Mouse (Mus musculus) spleen, adult 2 months (tissue): Measurements from ENCODE around the gene Kat2b. TPM values are rescaled to one million over a fixed set of nuclear protein-coding genes. Genes with fewer than 3 reads are reported as not detected.
"Not testable (repeated sequence)": the region's sequence is repeated elsewhere in the genome, so short reads cannot be mapped to it uniquely, and the experiment has no call there.

Experiments used
- DNase-seq, 2 experiments: peaks; one replicate each; pipeline versions ENCODE4 v3.0.0 to v3.0.0-alpha.2; 2012 to 2021; ENCODE audit warnings: low spot score in 2 of 2, low read depth in 1 of 2
- H3K27ac ChIP-seq: fragments of 200-500 bp; 2 replicates; pipeline ENCODE4 v1.5.1; 2012; ENCODE audit warnings: low read length, inconsistent platforms; ENCODE audit not compliant: insufficient read depth
- H3K27me3 ChIP-seq: fragments of 200-500 bp; 2 replicates; pipeline ENCODE4 v1.6.1; 2012; ENCODE audit warnings: mild to moderate bottlenecking, moderate library complexity, low read length, inconsistent platforms; ENCODE audit not compliant: control insufficient read depth, insufficient read depth
- H3K36me3 ChIP-seq: fragments of 200-500 bp; 2 replicates; pipeline ENCODE4 v1.6.1; 2012; ENCODE audit warnings: mild to moderate bottlenecking, low read length, inconsistent platforms; ENCODE audit not compliant: control insufficient read depth, insufficient read depth
- H3K4me1 ChIP-seq: fragments of 200-500 bp; 2 replicates; pipeline ENCODE4 v1.6.1; 2011; ENCODE audit warnings: inconsistent platforms; ENCODE audit not compliant: control insufficient read depth, insufficient read depth, insufficient read length
- H3K4me3 ChIP-seq: fragments of 200-500 bp; 2 replicates; pipeline ENCODE4 v1.5.1; 2011; ENCODE audit warnings: mild to moderate bottlenecking, inconsistent platforms; ENCODE audit not compliant: insufficient read depth, insufficient read length; ENCODE audit errors: extremely low read depth
- CTCF ChIP-seq: fragments of 200-500 bp; IDR thresholded peaks from 2 replicates; pipeline ENCODE4 v1.5.1; 2011; ENCODE audit warnings: mild to moderate bottlenecking, inconsistent platforms; ENCODE audit not compliant: insufficient read depth, insufficient read length, insufficient replicate concordance; ENCODE audit errors: extremely low read depth
- WGBS: fragments of 180-500 bp; shearing (Covaris S2); methylation state at CpG from one replicate; pipeline ENCODE4 v1.1.7; 2018; 5-methylcytosine and 5-hydroxymethylcytosine counted together
- polyA plus RNA-seq: library from polyadenylated mRNA; depleted of rRNA; stranded (reverse); fragments of >200 nt; gene quantifications from 2 replicates; pipeline ENCODE4 v1.2.3, GENCODE M21; 2012; rRNA removed

Gene Kat2b
- polyA plus RNA-seq, 1 experiment: 5.0 TPM

- no peak overlapping the region for H3K27ac ChIP-seq
- no peak for TF ChIP-seq CTCF
Measured at GRCm38 (mm10) chr17:53714453-53714852, 147.8 kb downstream of the Kat2b start.

DNA sequence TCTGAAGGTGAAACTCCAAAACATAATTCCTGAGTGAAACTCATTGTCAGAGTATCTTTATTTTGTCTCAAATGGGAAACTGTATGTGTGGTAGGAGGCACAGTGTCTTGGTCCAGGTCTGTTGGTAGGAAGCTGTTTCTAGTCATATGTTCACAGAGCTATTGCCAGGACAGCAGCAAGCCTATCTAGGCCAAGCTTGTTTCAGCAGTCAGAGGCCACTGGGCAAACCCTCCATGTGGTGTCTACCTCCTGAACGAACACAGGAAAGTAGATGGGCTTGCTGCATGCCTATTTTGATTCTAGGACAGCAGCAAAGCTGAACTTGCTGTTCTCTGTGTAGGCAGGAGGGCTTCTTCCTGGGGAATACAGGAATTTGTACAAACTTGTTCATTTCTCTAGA is 148.5 kb downstream of the Kat2b start:
- not testable (repeated sequence) for H3K4me1 ChIP-seq, H3K27me3 ChIP-seq, H3K27ac ChIP-seq, H3K36me3 ChIP-seq, H3K4me3 ChIP-seq, DNase-seq
- 63% methylated on average over 1 of the region's 1 CpGs for WGBS

More at GRCm38 (mm10) chr17:53714453-53714852, 147.8 kb downstream of the Kat2b start:
- 73% methylated on average over 1 of the region's 1 CpGs for WGBS
- no peak for DNase-seq
- H3K36me3 ChIP-seq: no peaks in the 10 kb centered on the region
- H3K4me3 ChIP-seq: no peak overlapping the region
- no peaks in the 10 kb centered on the region for H3K4me1 ChIP-seq
- H3K27me3 ChIP-seq: no peaks in the 10 kb centered on the region

DNA sequence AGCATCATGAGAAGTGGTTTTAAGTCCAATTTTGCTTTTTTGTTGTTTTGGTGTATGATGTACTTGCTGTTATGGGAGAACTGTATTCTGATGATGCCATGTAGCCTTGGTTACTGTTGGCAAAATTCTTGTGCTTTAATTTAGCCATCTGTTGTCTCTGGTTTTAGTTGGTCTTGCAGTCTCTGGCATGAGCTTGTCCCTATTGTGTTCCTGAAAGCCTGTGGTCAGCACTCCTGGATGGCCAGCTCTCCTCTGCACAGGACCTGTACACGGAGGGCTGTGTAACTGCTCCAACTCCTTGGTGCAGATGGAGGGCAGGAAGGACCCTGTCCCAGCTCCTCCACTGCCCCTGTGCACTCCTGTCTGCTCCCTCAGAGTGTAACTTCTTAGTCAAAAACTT is 151.8 kb downstream of the Kat2b start:
- H3K27ac ChIP-seq: no peak overlapping the region
- H3K4me1 ChIP-seq: no peaks in the 10 kb centered on the region
- 69% methylated on average over 1 of the region's 1 CpGs for WGBS
- no peaks in the 10 kb centered on the region for H3K36me3 ChIP-seq
- H3K4me3 ChIP-seq: no peak overlapping the region
- no peaks in the 10 kb centered on the region for H3K27me3 ChIP-seq
- TF ChIP-seq CTCF: no peak
- DNase-seq: no peak

DNA sequence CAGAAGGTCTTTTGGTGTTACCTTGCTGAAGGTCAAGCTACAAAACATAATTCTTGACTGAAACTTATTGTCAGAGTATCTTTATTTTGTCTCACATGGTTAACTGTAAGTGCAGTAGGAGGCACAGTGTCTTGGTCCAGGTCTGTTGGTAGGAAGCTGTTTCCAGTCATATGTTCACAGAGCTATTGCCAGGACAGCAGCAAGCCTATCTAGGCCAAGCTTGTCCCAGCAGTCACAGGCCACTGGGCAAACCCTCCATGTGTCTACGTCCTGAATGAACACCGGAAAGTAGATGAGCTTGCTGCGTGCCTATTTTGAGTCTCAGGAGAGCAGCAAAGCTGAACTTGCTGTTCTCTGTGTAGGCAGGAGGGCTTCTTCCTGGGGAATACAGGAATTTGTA is 152.3 kb downstream of the Kat2b start:
- H3K4me3 ChIP-seq, H3K27me3 ChIP-seq, DNase-seq, H3K36me3 ChIP-seq, H3K4me1 ChIP-seq, H3K27ac ChIP-seq: not testable (repeated sequence)
- WGBS: 90% methylated on average over 3 of the region's 3 CpGs

Other genes starting within 250 kb of the Kat2b start
- 0.04 TPM in 2 replicates for gene Efhb, start 103.5 kb upstream of the Kat2b start, polyA plus RNA-seq
- gene Rab5a, start 87.6 kb upstream of the Kat2b start, polyA plus RNA-seq: 3.2 and 3.4 TPM in 2 replicates
- gene Pp2d1, start 27.4 kb upstream of the Kat2b start, polyA plus RNA-seq: not detected in 2 replicates
- gene Sgo1, start 122.5 kb downstream of the Kat2b start, polyA plus RNA-seq: 0.39 and 0.50 TPM in 2 replicates